Mouse (Mus musculus): Measurements from ENCODE around the gene Ell3. TPM values are rescaled to one million over a fixed set of nuclear protein-coding genes. Genes with fewer than 3 reads are reported as not detected.

Ell3 gene
- polyA plus RNA-seq (2012; rRNA removed; ENCODE audit: low replicate concordance): 1.5 and 1.9 TPM in 2 replicates

GRCm38 (mm10) chr2:121444178-121444577 is at the start of gene Ell3:
Gene Ell3 (minus strand): TSS chr2:121444278.

GRCm38 (mm10) chr2:121473301-121474179 is 29.5 kb upstream of the Ell3 start, which contains the start of gene Mfap1b:
Gene Mfap1b (minus strand): TSS chr2:121474067.

GRCm38 (mm10) chr2:121456692-121457642 is 12.9 kb upstream of the Ell3 start, which contains the start of gene Serinc4:
Gene Serinc4 (minus strand): TSS chr2:121456781.

GRCm38 (mm10) chr2:121452990-121453389 is 8.9 kb upstream of the Ell3 start, which contains the start of gene Hypk:
Gene Hypk (plus strand): TSS chr2:121453290.

GRCm38 (mm10) chr2:121448739-121449535 is 4.9 kb upstream of the Ell3 start, which contains the start of gene Serf2:
Gene Serf2 (plus strand): TSS chr2:121449195.

GRCm38 (mm10) chr2:121413387-121414042 is 30.6 kb downstream of the Ell3 start, which contains the start of the genes Pdia3 and Catsper2:
Gene Pdia3 (plus strand): TSS chr2:121413775.
Gene Catsper2 (minus strand): TSS chr2:121413792.

Other genes starting within 250 kb of the Ell3 start
- 2.9 and 10.6 TPM in 2 replicates for gene Trp53bp1, start 172.9 kb downstream of the Ell3 start, polyA plus RNA-seq (2012; rRNA removed; ENCODE audit: low replicate concordance)
- gene Map1a, start 154.7 kb downstream of the Ell3 start, polyA plus RNA-seq (2012; rRNA removed; ENCODE audit: low replicate concordance): 1.3 and 2.9 TPM in 2 replicates
- gene Ppip5k1, start 88.9 kb downstream of the Ell3 start, polyA plus RNA-seq (2012; rRNA removed; ENCODE audit: low replicate concordance): 38.4 and 48.8 TPM in 2 replicates
- gene Ckmt1, start 86.6 kb downstream of the Ell3 start, polyA plus RNA-seq (2012; rRNA removed; ENCODE audit: low replicate concordance): 2,331 and 3,610 TPM in 2 replicates
- 0.19 and 1.1 TPM in 2 replicates for gene Strc, start 57.1 kb downstream of the Ell3 start, polyA plus RNA-seq (2012; rRNA removed; ENCODE audit: low replicate concordance)
- gene Pdia3, start 30.5 kb downstream of the Ell3 start, polyA plus RNA-seq (2012; rRNA removed; ENCODE audit: low replicate concordance): 1,015 and 2,104 TPM in 2 replicates
- gene Catsper2, start 30.5 kb downstream of the Ell3 start, polyA plus RNA-seq (2012; rRNA removed; ENCODE audit: low replicate concordance): 0.39 and 0.56 TPM in 2 replicates
- 581 and 825 TPM in 2 replicates for gene Serf2, start 4.9 kb upstream of the Ell3 start, polyA plus RNA-seq (2012; rRNA removed; ENCODE audit: low replicate concordance)
- 1.1 and 3.5 TPM in 2 replicates for gene Hypk, start 9.0 kb upstream of the Ell3 start, polyA plus RNA-seq (2012; rRNA removed; ENCODE audit: low replicate concordance)
- 0.09 and 0.30 TPM in 2 replicates for gene Serinc4, start 12.5 kb upstream of the Ell3 start, polyA plus RNA-seq (2012; rRNA removed; ENCODE audit: low replicate concordance)
- gene Mfap1b, start 29.8 kb upstream of the Ell3 start, polyA plus RNA-seq (2012; rRNA removed; ENCODE audit: low replicate concordance): 0.26 and 0.56 TPM in 2 replicates
- gene Mfap1a, start 62.4 kb upstream of the Ell3 start, polyA plus RNA-seq (2012; rRNA removed; ENCODE audit: low replicate concordance): 0.34 and 0.35 TPM in 2 replicates
- gene Wdr76, start 62.4 kb upstream of the Ell3 start, polyA plus RNA-seq (2012; rRNA removed; ENCODE audit: low replicate concordance): 0.46 and 1.1 TPM in 2 replicates

Measured in duodenum, adult 2 months (tissue).